Mouse (Mus musculus) C2C12 (cell line): ENCODE data around the gene Pkdrej.

ENCODE experiments used
- CTCF ChIP-seq: IDR thresholded peaks from one replicate; pipeline ENCODE4 v1.5.1; 2011; ENCODE audit not compliant: control insufficient read depth, insufficient read depth, insufficient read length
- MAX ChIP-seq: IDR thresholded peaks from one replicate; pipeline ENCODE4 v1.6.1; 2011; ENCODE audit warnings: mild to moderate bottlenecking, control low read depth
- MYOD1 ChIP-seq: IDR thresholded peaks from one replicate; pipeline ENCODE4 v1.6.1; 2011; ENCODE audit warnings: low read depth; ENCODE audit not compliant: control insufficient read depth, insufficient read length
- MYOG ChIP-seq: IDR thresholded peaks from one replicate; pipeline ENCODE4 v1.6.1; 2011; ENCODE audit not compliant: control insufficient read depth, insufficient read length; ENCODE audit errors: extremely low read depth

DNA sequence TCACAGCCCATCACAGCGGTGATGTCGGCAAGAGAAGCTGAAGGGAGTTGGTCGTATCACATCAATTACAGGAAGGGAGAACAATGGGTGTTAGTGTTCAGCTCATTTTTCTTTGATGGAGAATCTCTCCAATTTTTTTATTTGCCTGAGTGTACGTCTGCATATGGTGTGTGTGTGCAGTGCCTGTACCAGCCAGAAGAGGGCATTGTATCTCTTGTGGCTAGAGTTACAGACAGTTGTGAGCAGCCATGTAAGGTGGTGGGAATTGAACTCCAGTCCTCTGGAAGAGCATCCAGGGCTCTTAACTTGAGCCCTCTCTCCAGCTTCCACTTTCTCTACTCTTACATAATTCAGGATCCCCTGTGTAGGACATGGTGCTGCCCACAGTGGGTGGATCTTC lies 38.4 kb downstream of the Pkdrej start:
- TF ChIP-seq CTCF = no peak
- no peak for TF ChIP-seq MAX
- TF ChIP-seq MYOD1 = no peak
- no peak for TF ChIP-seq MYOG
